Mouse (Mus musculus): ENCODE results near the gene Metap1. TPM values are rescaled to one million over a fixed set of nuclear protein-coding genes. Genes with fewer than 3 reads are reported as not detected.

Gene Metap1
- polyA plus RNA-seq, 1 experiment from 2014 or later = 46.2 TPM

DNA sequence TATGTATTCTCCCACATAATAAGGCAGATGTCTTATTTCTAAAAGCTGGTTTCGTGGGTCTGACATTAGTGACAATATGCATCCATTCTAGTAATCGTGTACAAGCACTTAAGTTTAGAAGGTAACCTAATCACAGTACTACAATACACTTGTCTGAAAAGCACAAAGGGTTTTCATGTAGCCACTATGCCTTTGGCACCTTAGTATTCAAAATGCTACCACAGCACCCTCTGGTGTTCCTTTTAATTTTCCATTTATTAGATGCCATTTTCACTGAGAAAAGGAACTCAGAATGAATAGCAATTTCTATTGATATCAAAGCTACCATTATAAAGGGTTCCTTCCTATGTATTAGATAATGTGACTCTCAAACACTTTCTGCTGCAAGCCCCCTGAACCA is 57.5 kb downstream of the Metap1 start:
- 80% methylated on average over 2 of the region's 2 CpGs for WGBS
- Histone ChIP-seq H3K27me3 (replicated peaks; ENCODE audit: low read depth, poor library complexity, severe bottlenecking) (no peaks in the 10 kb centered on the region), H3K9me3 (no peaks in the 10 kb centered on the region; the same call in 1 of the 2 replicates), H3K4me1 (no peaks in the 10 kb centered on the region), H3K27ac (replicated peaks) (no peak overlapping the region), H3K4me3 (no peak overlapping the region), H3K36me3 (replicated peaks) (no peaks in the 10 kb centered on the region)
- DNase-seq (ENCODE audit: low spot score) = no peak

DNA sequence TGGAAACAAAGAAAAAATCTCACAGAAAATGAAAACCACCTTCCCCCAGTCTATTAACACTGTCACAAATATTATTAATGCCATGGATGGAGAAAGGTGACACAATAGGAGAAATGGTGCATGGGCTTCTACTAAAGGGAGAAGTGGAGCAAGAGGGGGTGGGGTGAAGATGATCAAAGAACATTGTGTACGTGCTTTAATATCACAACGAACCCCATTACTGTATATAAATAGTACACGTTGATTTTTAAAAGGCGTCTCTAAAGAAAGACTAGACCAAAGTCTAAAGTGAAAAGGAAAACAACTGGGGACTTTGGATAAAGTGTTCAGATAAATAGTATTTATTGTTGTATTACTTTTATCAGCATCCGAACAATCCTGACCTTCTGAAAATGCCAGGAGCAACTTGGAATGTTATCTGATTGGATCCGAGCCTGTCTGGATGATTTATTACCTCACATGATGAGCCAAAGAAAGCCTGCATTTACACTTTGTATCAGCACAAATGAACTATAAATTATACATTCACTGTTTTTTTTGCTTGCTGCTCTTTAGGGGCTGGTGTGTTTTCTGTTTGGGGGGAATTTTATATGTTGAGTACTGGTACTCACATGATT is 58.8 kb downstream of the Metap1 start:
- 89% methylated on average over 6 of the region's 6 CpGs for WGBS
- DNase-seq (ENCODE audit: low spot score) = no peak

DNA sequence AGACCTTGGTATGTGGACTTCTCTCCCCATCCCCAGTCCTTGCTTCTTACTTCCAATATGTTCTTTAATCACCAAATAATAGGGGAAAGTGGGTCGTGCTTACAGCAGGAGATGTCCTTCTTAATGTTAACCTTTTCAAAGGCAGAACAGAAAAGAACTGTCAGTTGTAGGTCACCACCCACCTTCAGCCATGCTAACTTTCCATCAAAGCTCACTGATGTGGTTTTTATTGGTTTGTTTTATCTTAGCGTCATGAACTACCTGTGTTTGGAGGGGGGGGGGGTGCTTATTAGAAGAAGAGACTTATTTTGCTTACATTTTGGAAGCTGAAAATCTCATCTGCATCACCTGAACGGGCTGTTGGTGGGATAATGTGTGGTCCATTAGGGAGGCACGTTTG is 65.1 kb downstream of the Metap1 start:
- no peak overlapping the region for H3K4me3 ChIP-seq
- no peak for DNase-seq (ENCODE audit: low spot score)
- WGBS = 69% methylated on average over 4 of the region's 4 CpGs
- no peaks in the 10 kb centered on the region for H3K27me3 ChIP-seq (replicated peaks; ENCODE audit: low read depth, poor library complexity, severe bottlenecking)
- no peaks in the 10 kb centered on the region for H3K9me3 ChIP-seq
- no peak overlapping the region for H3K27ac ChIP-seq (replicated peaks)
- H3K4me1 ChIP-seq = no peaks in the 10 kb centered on the region
- H3K36me3 ChIP-seq (replicated peaks) = no peaks in the 10 kb centered on the region

More for the DNA sequence above, 58.8 kb downstream of the Metap1 start:
- no peak overlapping the region for H3K4me3 ChIP-seq
- H3K36me3 ChIP-seq (replicated peaks) = no peaks in the 10 kb centered on the region
- no peaks in the 10 kb centered on the region for H3K27me3 ChIP-seq (replicated peaks; ENCODE audit: low read depth, poor library complexity, severe bottlenecking)
- H3K27ac ChIP-seq (replicated peaks) = no peak overlapping the region
- no peaks in the 10 kb centered on the region for H3K9me3 ChIP-seq
- no peaks in the 10 kb centered on the region for H3K4me1 ChIP-seq

DNA sequence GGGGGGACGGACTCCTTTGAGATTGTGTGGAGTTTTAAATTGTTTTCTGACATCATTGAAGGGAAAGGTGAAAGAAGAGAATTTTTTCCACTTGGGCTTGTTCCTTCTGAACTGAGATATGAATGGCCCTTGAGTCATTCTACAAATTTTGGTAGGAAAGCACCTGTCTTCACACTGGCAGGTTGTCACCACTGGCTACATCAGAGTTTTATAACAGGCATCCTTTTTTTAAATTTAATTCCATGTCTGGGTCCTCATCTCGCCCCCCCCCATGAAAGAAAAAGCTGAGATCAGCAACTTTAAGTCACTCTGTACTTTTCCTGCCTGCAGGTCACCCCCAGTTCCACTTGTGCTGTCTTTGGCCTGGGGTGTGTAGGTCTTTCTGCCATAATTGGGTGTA is 65.7 kb downstream of the Metap1 start:
- no peaks in the 10 kb centered on the region for H3K36me3 ChIP-seq (replicated peaks)
- H3K4me1 ChIP-seq = no peaks in the 10 kb centered on the region
- DNase-seq (ENCODE audit: low spot score) = no peak
- no peaks in the 10 kb centered on the region for H3K9me3 ChIP-seq
- no peaks in the 10 kb centered on the region for H3K27me3 ChIP-seq (replicated peaks; ENCODE audit: low read depth, poor library complexity, severe bottlenecking)
- 69% methylated on average over 2 of the region's 2 CpGs for WGBS
- no peak overlapping the region for H3K4me3 ChIP-seq
- no peak overlapping the region for H3K27ac ChIP-seq (replicated peaks)

DNA sequence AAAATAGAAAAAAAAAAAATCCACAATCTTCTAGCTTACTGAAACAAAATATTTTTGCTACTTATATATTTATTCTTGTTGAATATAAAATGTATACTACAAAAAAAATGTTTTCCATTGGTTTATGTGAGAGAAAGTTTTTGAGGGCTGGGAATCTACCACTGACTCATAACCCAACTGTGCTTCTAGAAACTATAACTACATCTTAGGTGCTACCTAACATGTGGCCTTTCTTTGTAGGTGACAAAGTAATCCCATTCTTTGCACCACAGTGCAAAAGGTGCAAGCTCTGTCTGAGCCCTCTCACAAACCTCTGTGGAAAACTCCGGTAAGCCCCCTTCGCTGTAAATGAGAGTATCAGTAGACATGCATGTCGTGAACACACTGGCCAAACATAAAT is 68.9 kb downstream of the Metap1 start:
- no peaks in the 10 kb centered on the region for H3K4me1 ChIP-seq
- WGBS = 95% methylated on average over 3 of the region's 3 CpGs

DNA sequence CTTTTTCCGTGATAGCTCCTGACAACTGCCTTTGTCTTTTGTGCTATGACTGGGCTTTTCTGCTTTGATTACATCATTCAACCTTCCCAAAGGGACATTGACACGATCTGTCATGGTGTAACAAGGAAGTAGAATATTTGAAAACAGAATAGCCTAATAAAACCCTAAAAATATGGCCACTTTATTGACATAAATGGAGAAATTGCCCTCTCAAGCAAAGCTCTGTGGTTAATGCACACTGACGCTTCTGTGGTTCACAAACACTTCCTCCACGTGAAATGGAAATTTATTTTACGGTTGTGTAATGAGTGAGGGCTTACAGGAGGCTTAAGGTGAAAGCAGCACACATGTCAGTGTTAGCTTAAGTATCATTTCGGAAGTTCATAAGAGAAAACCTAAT is 69.9 kb downstream of the Metap1 start:
- H3K9me3 ChIP-seq = no peaks in the 10 kb centered on the region
- no peak overlapping the region for H3K27ac ChIP-seq (replicated peaks)
- WGBS = 87% methylated on average over 6 of the region's 6 CpGs
- no peaks in the 10 kb centered on the region for H3K4me1 ChIP-seq
- H3K36me3 ChIP-seq (replicated peaks) = no peaks in the 10 kb centered on the region
- H3K4me3 ChIP-seq = no peak overlapping the region
- no peak for DNase-seq (ENCODE audit: low spot score)
- no peaks in the 10 kb centered on the region for H3K27me3 ChIP-seq (replicated peaks; ENCODE audit: low read depth, poor library complexity, severe bottlenecking)

More for the DNA sequence above, 68.9 kb downstream of the Metap1 start:
- no peak for DNase-seq (ENCODE audit: low spot score)
- no peak overlapping the region for H3K27ac ChIP-seq (replicated peaks)
- H3K27me3 ChIP-seq (replicated peaks; ENCODE audit: low read depth, poor library complexity, severe bottlenecking) = no peaks in the 10 kb centered on the region
- H3K4me3 ChIP-seq = no peak overlapping the region
- no peaks in the 10 kb centered on the region for H3K36me3 ChIP-seq (replicated peaks)
- H3K9me3 ChIP-seq = no peaks in the 10 kb centered on the region

DNA sequence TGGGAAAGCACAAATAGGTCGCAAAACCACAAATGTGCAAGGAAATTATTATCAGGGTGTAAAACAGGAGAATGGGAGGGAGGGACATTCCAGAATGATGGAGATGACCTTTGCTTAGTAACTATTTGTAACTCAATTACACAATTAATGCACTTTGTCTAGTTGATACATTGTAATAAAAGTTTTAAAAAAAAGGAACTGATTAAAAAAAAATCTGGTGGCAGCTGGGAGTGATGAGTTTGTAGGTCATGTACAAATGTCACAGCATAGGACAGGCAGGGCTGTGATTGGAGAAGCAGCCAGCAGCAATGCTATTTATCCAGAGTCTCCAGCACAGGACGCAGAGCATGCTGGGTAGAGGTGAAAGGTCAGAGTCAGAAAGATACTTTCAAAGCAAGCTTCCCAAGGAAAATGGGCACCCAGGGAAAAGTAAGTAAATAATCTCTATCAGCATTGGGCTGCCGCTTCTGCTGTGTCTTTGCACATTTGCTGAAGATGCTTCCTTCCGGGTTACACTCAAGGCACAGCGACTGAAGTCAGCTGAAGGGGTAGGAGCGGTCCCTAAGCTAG is 74.1 kb downstream of the Metap1 start, which contains the start of gene Adh4:
TSS of gene Adh4 (plus strand) at position 346 of the 570 bp plus-strand sequence.
- Histone ChIP-seq H3K9me3 (no peaks in the 10 kb centered on the region), H3K27ac (replicated peaks) (no peak within 1 kb of the TSS), H3K36me3 (replicated peaks) (no peaks in the 10 kb centered on the region), H3K4me3 (no peak within 1 kb of the TSS), H3K27me3 (replicated peaks; ENCODE audit: low read depth, poor library complexity, severe bottlenecking) (no peaks in the 10 kb centered on the region), H3K4me1 (no peaks in the 10 kb centered on the region)
- no peak for DNase-seq (ENCODE audit: low spot score)
- 74% methylated on average over 6 of the region's 6 CpGs for WGBS

DNA sequence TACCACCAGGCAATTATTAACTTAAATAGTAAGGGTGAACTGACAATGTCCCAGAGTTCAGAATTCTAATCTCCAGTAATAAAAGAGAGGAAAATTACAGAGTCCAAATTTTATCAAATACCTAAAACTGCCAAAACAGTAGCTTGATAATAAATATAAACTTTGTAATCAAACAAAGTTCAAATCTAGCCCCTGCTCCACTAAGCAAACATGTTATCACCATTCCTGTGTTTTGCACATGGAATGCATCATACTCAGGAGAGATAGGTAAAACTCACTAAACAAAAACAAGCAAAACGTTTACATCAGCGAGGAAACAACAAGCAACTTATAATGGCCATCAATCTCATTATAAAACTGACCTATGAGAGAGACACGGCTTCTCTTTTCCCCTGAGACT is 79.1 kb downstream of the Metap1 start:
- WGBS = 73% methylated on average over 3 of the region's 3 CpGs
- no peaks in the 10 kb centered on the region for H3K4me1 ChIP-seq
- H3K4me3 ChIP-seq = no peak overlapping the region
- no peak overlapping the region for H3K27ac ChIP-seq (replicated peaks)
- H3K9me3 ChIP-seq = no peaks in the 10 kb centered on the region
- DNase-seq (ENCODE audit: low spot score) = no peak
- no peaks in the 10 kb centered on the region for H3K27me3 ChIP-seq (replicated peaks; ENCODE audit: low read depth, poor library complexity, severe bottlenecking)
- H3K36me3 ChIP-seq (replicated peaks) = no peaks in the 10 kb centered on the region

DNA sequence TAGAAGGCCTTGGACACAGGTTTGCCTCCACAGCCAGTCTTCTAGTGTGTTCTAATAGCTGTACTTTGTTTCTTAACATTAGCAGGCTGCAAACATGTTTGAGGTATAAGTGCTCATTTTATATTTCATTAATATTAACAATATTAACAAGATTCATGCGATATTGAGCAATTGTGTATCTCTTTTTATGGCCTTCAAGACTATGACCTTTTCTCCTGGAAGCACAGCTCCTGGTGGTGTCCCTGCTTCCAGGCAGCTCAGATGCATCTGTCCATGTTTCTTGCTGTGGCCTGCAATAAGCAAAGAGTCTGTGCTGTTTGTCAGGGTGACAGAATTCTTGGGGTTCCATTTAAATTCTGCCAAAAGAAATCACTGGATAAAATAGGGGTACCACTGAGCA is 79.7 kb downstream of the Metap1 start:
- Histone ChIP-seq H3K4me1 (no peaks in the 10 kb centered on the region), H3K27ac (replicated peaks) (no peak overlapping the region), H3K9me3 (no peaks in the 10 kb centered on the region), H3K36me3 (replicated peaks) (no peaks in the 10 kb centered on the region), H3K4me3 (no peak overlapping the region), H3K27me3 (replicated peaks; ENCODE audit: low read depth, poor library complexity, severe bottlenecking) (no peaks in the 10 kb centered on the region)
- DNase-seq (ENCODE audit: low spot score) = no peak
- WGBS = 86% methylated on average over 1 of the region's 1 CpGs

MicroRNAs encoded within 50 kb of the gene (microRNA counts, 519-probe panel; counts per million panel counts)
- microRNA mmu-miR-1956 = 188 counts per million, percentile 57 among the panel's probes with 10 or more counts

Small RNA genes within 50 kb of the gene (microRNA-seq; reads per million reads assigned to microRNA genes)
- gene Mir1956 = not detected

Other genes with a start within 250 kb of the Metap1 start
- gene Adh1, start 228.5 kb downstream of the Metap1 start, polyA plus RNA-seq (2016; fragmentation: Nextera tagmentation; extraction: Ambion mirVana) = not detected in 2 replicates
- gene Adh6a, start 176.2 kb downstream of the Metap1 start, polyA plus RNA-seq (2016; fragmentation: Nextera tagmentation; extraction: Ambion mirVana) = not detected in 2 replicates
- 0.55 and 0.93 TPM in 2 replicates for gene Adh6b, start 147.7 kb downstream of the Metap1 start, polyA plus RNA-seq (2016; fragmentation: Nextera tagmentation; extraction: Ambion mirVana)
- gene Adh4, start 74.0 kb downstream of the Metap1 start, polyA plus RNA-seq (2016; fragmentation: Nextera tagmentation; extraction: Ambion mirVana) = not detected in 2 replicates
- 260 and 265 TPM in 2 replicates for gene Adh5, start 46.4 kb downstream of the Metap1 start, polyA plus RNA-seq (2016; fragmentation: Nextera tagmentation; extraction: Ambion mirVana)
- 529 and 534 TPM in 2 replicates for gene Eif4e, start 36.7 kb upstream of the Metap1 start, polyA plus RNA-seq (2016; fragmentation: Nextera tagmentation; extraction: Ambion mirVana)

Data from embryonic facial prominence, embryonic 10.5 days (tissue).